Mouse (Mus musculus): ENCODE results near the gene Kin. TPM values are rescaled to one million over a fixed set of nuclear protein-coding genes. Genes with fewer than 3 reads are reported as not detected.

The Kin gene
- polyA plus RNA-seq (2012; rRNA removed), result 12.7 and 14.7 TPM in 2 replicates

DNA sequence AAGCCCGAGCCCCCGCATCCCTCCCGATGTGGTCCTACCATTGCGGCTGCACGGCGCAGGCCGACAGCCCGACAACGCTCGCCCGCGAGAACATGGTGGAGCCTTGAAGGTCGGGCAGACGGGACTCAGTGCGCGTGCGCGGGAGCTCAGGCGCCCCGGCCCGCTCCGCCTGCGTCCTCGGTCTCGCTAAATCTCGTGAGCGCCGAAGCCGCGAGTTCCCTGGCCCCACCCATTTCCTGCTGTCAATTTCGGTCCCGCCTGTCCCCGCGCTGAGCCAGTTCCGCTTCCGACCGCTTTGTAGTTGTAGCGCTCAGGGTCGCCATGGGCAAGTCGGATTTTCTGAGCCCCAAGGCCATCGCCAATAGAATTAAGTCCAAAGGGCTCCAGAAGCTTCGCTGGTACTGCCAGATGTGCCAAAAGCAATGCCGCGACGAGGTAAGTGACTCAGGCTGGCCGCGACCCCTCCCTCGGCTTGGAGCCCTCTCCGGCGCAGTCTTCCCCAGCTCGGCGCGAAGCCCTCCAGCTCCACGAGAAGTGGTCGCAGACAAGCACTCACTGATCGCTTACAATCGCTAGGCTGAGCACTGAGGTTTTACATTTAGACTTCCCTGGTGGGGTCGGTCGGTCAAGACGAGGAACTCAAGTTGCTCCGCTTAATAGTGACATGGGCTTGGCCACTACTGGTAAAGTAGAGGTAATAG is at the start of gene Kin, which contains the start of gene Atp5c1:
Gene Kin (plus strand): TSS at position 284 of the 701 bp plus-strand sequence.
Gene Atp5c1 (minus strand): TSS at position 201 of the 701 bp plus-strand sequence.
- DNase-seq (ENCODE audit: extremely low spot score in 1 of 2, low spot score in 1 of 2), result peak; percentile 89 to 98

GRCm38 (mm10) chr2:10033684-10034083 is 46.7 kb upstream of the Kin start:
- DNase-seq (ENCODE audit: extremely low spot score in 1 of 2, low spot score in 1 of 2), result no peak

GRCm38 (mm10) chr2:10034976-10035375 is 45.4 kb upstream of the Kin start:
- DNase-seq (ENCODE audit: extremely low spot score in 1 of 2, low spot score in 1 of 2), result no peak

DNA sequence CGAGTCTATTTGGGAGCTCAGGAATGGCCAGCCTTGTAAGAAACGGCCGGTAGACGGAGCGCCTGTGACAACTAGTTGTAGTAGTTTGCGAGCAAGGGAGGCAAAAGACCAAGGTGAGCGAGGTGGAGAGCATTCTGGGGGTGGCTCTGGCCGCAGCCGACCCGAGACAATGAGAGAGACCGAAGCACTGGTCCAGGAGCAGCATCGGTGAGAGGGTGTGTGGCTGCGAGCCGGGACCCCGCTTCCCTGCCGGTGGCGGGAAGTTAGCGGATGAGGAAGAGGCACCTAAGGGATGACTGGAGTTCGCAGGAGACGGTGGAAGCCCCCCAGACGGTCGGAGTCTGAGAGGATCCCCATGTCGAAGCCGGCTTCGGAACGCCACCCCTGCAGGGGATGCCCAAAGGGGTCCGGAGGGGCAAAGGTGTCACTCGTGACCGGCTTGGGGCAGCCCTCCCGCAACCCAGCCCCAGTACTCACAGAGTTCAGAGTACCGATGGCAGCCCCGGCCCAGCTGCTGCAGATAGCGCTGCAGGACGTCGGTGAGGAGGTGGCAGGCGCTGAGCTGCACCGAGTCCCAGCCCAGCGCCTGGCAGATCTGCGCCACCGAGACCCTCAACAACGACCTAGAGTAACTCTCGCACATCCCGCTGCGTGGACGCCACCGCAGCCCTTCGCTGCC is 32.5 kb upstream of the Kin start:
- no peak for DNase-seq (ENCODE audit: extremely low spot score in 1 of 2, low spot score in 1 of 2)

DNA sequence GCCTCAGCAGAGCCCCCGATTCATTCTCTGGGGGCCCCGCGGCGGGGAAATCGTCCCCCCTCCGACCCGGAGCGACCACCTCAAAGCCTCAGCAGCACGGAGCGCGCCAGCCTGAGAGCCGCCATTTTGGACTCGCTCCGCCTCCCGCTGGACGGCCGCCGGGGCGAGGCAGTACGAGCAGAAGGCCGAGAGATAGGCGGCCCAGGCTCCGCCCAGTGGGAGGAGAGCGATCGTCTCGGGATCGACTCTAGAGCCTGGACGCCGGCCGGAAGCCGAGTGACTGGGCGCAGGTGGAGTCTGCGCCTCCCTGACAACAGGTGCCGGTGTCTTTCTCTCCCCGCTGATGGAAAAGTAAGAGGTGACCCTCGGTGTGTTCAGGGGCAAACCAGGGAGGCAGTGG is 31.9 kb upstream of the Kin start, which contains the start of gene Taf3:
Gene Taf3 (minus strand): TSS at position 136 of the 400 bp plus-strand sequence.
- peak; percentile 80 to 95 for DNase-seq (ENCODE audit: extremely low spot score in 1 of 2, low spot score in 1 of 2)

GRCm38 (mm10) chr2:10049456-10049855 is 30.9 kb upstream of the Kin start:
- no peak for DNase-seq (ENCODE audit: extremely low spot score in 1 of 2, low spot score in 1 of 2)

DNA sequence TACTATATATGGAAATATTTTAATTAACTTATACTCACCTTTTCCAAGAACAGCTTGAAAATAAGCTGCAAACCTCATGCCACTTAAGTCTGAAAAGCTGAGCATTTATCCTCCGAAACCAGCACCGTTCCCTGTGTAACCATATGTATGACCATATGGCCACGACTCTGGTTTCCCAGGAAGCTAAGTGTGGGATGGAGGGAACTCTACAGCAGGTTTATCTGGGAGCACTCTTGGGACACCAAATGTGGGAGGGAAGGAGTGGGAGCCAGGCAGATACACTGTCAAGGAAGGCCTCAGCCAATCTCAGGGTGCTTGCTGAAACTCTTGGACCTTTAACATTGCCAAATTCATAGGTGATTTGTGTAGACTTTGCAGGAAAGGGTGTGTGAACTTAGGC is 29.5 kb upstream of the Kin start:
- DNase-seq (ENCODE audit: extremely low spot score in 1 of 2, low spot score in 1 of 2), result peak; percentile 76 to 82

GRCm38 (mm10) chr2:10051996-10052395 is 28.4 kb upstream of the Kin start:
- no peak for DNase-seq (ENCODE audit: extremely low spot score in 1 of 2, low spot score in 1 of 2)

GRCm38 (mm10) chr2:10058836-10059235 is 21.6 kb upstream of the Kin start:
- no peak for DNase-seq (ENCODE audit: extremely low spot score in 1 of 2, low spot score in 1 of 2)

DNA sequence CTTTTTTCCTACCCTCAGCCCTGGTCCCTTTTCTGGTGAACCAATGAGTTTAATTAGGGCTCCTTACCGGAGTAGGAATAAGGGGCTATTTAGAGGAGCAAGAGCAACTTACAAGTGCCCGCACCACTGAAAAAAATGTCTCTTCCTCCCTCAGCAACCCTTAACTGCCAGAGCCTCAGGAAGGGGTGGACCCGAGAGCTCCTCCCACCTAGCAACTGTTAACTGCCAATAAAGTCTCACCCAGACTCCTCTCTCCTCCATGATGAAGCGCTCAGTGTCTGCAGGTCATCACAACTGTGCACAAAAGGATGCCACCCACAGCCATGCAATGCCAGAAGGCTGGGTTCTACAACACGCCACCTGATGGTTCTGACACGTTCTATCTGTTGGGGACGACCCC is 8.6 kb upstream of the Kin start:
- DNase-seq (ENCODE audit: extremely low spot score in 1 of 2, low spot score in 1 of 2), result no peak

- DNase-seq (ENCODE audit: extremely low spot score in 1 of 2, low spot score in 1 of 2), result no peak
Measured at GRCm38 (mm10) chr2:10074470-10074869, 5.9 kb upstream of the Kin start.

DNA sequence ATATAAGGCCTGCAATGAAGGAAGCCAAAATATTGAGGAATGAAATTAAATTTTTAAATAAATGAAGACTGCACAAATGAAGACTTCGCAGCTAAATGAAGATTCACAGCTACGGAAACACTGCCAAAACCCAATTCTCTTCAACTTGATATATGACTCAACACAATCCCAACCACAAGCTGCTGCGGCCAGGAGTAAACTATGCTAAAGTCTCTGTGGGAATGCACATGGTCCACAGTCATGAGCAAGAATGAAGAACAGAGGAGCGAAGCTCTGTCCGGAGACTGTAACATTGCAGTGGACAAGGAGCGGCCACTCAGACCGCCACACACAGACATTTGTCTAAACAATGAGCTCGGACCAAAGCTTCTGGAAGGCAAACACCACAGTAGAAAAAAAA is 3.7 kb upstream of the Kin start:
- DNase-seq (ENCODE audit: extremely low spot score in 1 of 2, low spot score in 1 of 2), result no peak

GRCm38 (mm10) chr2:10079745-10080309 is 566 bp upstream of the Kin start:
- no peak for DNase-seq (ENCODE audit: extremely low spot score in 1 of 2, low spot score in 1 of 2)

GRCm38 (mm10) chr2:10081453-10082080 is 1.2 kb downstream of the Kin start:
- DNase-seq (ENCODE audit: extremely low spot score in 1 of 2, low spot score in 1 of 2), result no peak

DNA sequence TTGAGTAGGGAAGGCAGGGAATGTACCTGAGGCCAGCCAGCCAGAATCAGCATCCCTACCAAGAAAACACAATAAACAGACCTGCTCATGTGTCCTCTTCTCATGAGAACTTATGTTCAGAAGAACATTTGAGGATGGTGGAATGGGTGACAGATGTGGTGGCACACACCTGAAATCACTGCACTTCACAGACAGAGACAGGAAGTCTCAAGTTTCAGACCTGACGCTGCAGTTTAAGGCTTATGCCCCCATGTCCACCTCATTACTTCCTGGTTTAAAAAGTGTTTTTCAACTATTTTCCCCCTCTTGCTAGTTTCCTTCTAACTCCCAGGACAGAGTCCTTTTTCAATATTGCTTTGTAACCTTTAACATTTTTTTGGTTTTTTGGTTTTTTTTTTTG is 2.3 kb downstream of the Kin start:
- DNase-seq (ENCODE audit: extremely low spot score in 1 of 2, low spot score in 1 of 2), result no peak

DNA sequence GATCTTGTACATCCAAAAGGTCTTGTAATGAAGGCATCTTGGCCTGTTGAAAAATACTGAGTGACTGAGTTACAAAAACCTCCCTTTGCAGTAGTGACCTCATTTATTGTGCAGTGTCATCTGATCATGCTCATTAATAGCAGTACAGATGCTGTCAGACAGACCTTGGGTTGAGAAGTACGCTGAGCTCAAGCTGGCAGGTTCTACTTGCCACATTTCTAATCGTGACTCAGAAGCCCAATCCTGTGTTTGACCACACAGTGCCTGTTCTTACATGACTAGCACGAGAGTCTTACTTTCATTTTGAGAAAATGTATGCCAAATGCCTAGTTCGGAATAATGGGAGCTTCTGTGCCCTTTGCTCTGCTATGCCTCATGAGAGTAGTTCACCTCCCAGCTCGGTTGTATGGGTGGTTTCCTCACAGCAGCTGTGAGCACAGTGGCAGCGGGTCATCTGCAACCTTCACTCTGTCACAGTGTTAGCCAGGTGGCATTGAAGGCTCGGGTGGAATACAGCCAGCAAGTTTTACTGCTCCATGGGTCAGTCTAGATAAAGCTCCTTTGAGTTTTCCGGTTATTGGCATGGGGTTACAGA is 7.0 kb downstream of the Kin start:
- DNase-seq (ENCODE audit: extremely low spot score in 1 of 2, low spot score in 1 of 2), result no peak

- DNase-seq (ENCODE audit: extremely low spot score in 1 of 2, low spot score in 1 of 2), result no peak
Measured at GRCm38 (mm10) chr2:10094327-10095100, 14.1 kb downstream of the Kin start.

GRCm38 (mm10) chr2:10098598-10099215 is 18.3 kb downstream of the Kin start:
- DNase-seq (ENCODE audit: extremely low spot score in 1 of 2, low spot score in 1 of 2), result peak in 1 of 2 experiments; percentile 80

DNA sequence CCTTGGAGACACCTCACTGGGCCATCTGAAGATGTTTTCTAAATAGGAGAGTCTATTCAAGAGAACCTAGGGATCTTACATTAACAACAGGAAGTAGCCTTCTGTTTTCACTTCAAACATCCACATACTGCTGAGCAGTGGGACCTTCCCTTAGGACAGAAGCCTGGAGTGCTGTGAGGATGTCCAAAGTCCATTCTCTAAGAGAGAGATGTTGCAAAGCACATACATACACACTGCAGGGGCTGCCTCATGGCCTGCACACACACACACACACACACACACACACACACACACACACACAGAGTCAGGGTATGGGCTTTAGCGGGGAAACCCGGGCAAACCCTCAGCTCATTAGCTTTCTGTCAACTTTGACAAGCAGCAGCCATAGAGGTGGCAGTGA is 20.1 kb downstream of the Kin start:
- DNase-seq (ENCODE audit: extremely low spot score in 1 of 2, low spot score in 1 of 2), result no peak

DNA sequence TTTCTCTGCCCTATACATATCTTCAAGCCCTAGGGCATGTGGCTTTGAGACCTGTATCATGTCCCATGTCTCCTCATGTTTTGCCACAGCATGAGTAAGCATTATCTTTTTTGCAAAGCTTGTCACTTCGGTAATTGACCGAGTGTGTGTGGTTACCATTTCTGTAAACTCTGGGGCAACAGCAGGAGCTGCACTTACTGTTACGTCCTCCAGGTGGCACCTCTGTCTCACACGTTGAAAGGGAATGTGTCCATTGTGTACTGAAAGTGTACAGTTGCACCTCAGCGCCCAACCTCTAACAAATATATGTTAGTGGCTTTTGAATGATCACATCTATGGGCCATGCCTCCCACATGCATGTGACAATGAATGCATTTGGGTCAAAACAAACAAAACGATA is 20.8 kb downstream of the Kin start:
- DNase-seq (ENCODE audit: extremely low spot score in 1 of 2, low spot score in 1 of 2), result peak in 1 of 2 experiments; percentile 78
